Mouse (Mus musculus) liver, embryonic 11.5 days (tissue): ENCODE results near the gene Ago4. TPM values are rescaled to one million over a fixed set of nuclear protein-coding genes. Genes with fewer than 3 reads are reported as not detected.
"Not testable (repeated sequence)": the region's sequence is repeated elsewhere in the genome, so short reads cannot be mapped to it uniquely, and the experiment has no call there.

ENCODE experiments used
- ATAC-seq: fragments of 200-750 bp; cut with Nextera tagmentation; replicated peaks from 2 replicates; pipeline ENCODE4 v1.8.0; 2017; ENCODE audit warnings: moderate number of reproducible peaks, mild to moderate bottlenecking, moderate TSS enrichment, moderate library complexity; ENCODE audit not compliant: low FRiP score
- DNase-seq: peaks from one replicate; pipeline ENCODE4 v3.0.0-alpha.2; 2017; ENCODE audit warnings: low spot score
- H3K27ac ChIP-seq: fragments of 300-500 bp; sonication (generic); 2 replicates; pipeline ENCODE4 v1.5.1; 2014; ENCODE audit warnings: mild to moderate bottlenecking, low read depth, low read length, control low read depth
- H3K27me3 ChIP-seq: fragments of 300-500 bp; sonication (generic); replicated peaks from 2 replicates; pipeline ENCODE4 v1.6.1; 2014; ENCODE audit warnings: low read length, mixed read lengths; ENCODE audit not compliant: control insufficient read depth, insufficient read depth
- H3K36me3 ChIP-seq: fragments of 300-500 bp; sonication (generic); 2 replicates; pipeline ENCODE4 v1.6.1; 2014; ENCODE audit warnings: mild to moderate bottlenecking, low read length, moderate library complexity, mixed read lengths; ENCODE audit not compliant: control insufficient read depth, insufficient read depth
- H3K4me1 ChIP-seq: fragments of 300-500 bp; sonication (generic); replicated peaks from 2 replicates; pipeline ENCODE4 v1.6.1; 2014; ENCODE audit warnings: low read length, mixed read lengths; ENCODE audit not compliant: control insufficient read depth, insufficient read depth
- H3K4me2 ChIP-seq: fragments of 300-500 bp; sonication (generic); 2 replicates; pipeline ENCODE4 v1.6.1; 2014; ENCODE audit warnings: mild to moderate bottlenecking, control low read depth, moderate library complexity
- H3K4me3 ChIP-seq: fragments of 300-500 bp; sonication (generic); 2 replicates; pipeline ENCODE4 v1.5.1; 2014; ENCODE audit warnings: low read depth, low read length, control low read depth
- H3K9ac ChIP-seq: fragments of 300-500 bp; sonication (generic); 2 replicates; pipeline ENCODE4 v1.6.1; 2014; ENCODE audit warnings: low read depth, low read length, control low read depth
- H3K9me3 ChIP-seq: fragments of 300-500 bp; sonication (generic); 2 replicates; pipeline ENCODE4 v1.6.1; 2016; ENCODE audit warnings: low read length, inconsistent platforms, mixed read lengths; ENCODE audit not compliant: control insufficient read depth
- WGBS: fragments of 180-500 bp; shearing (Covaris S2); extraction: QIAGEN DNeasy Blood & Tissue Kit; methylation state at CpG from one replicate; pipeline ENCODE4 v1.1.7; 2014; 5-methylcytosine and 5-hydroxymethylcytosine counted together
- polyA plus RNA-seq: library from polyadenylated mRNA; unstranded; fragments of >200 nt; fragmentation: Nextera tagmentation; extraction: Ambion mirVana; gene quantifications from 2 replicates; pipeline ENCODE4 v1.2.1, GENCODE M21; 2014

The Ago4 gene
- polyA plus RNA-seq, 1 experiment from 2014 or later: 0.30 TPM

DNA sequence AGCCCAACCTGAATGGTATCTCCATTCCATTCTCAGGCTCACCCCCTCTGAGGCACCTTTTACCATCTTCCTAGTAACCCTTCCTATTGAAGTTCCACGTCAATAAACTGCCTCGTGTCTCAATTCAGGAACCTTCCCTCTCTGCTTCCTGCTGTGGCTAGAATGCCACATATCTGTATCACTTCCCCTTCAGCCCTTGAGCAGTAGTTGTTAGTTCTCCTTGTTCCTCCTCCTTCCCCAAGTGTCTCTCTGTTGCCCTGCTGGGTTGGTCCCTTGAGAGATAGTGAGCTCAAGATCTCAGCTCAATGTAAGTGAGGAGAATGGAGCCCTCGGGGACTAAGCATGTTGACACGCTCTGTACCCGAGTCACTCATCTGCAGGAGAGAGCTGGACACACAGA lies 3.6 kb upstream of the Ago4 start:
- no peaks in the 10 kb centered on the region for H3K36me3 ChIP-seq
- H3K4me2 ChIP-seq: no peak overlapping the region
- no peaks in the 10 kb centered on the region for H3K9me3 ChIP-seq
- no peak overlapping the region for H3K4me3 ChIP-seq
- H3K27ac ChIP-seq: no peak overlapping the region
- H3K9ac ChIP-seq: no peak overlapping the region
- no peaks in the 10 kb centered on the region for H3K4me1 ChIP-seq
- WGBS: 45% methylated on average over 5 of the region's 5 CpGs
- H3K27me3 ChIP-seq: peaks cover 23% of the 10 kb centered on the region
- DNase-seq: no peak
- ATAC-seq: no peak

- H3K9me3 ChIP-seq, H3K27ac ChIP-seq, H3K36me3 ChIP-seq, ATAC-seq, H3K4me1 ChIP-seq, DNase-seq, H3K4me2 ChIP-seq, H3K9ac ChIP-seq, H3K4me3 ChIP-seq: not testable (repeated sequence)
- WGBS: 89% methylated on average over 7 of the region's 7 CpGs
- H3K27me3 ChIP-seq: peaks cover 23% of the 10 kb centered on the region
Measured at GRCm38 (mm10) chr4:126535631-126536030, 2.4 kb upstream of the Ago4 start.

- ATAC-seq (peak; percentile 26; the same call in 1 of the 2 replicates), DNase-seq (peak; percentile 47)
- Histone ChIP-seq H3K9ac (peak overlapping the region; percentile 71; the same call in 1 of the 2 replicates), H3K27ac (no peak overlapping the region), H3K9me3 (no peaks in the 10 kb centered on the region), H3K36me3 (no peaks in the 10 kb centered on the region), H3K27me3 (peaks cover 23% of the 10 kb centered on the region), H3K4me1 (no peaks in the 10 kb centered on the region), H3K4me3 (peak overlapping the region; percentile 88), H3K4me2 (peak overlapping the region; percentile 93)
- 16% methylated on average over 7 of the region's 7 CpGs for WGBS
Measured at GRCm38 (mm10) chr4:126533729-126534070, 428 bp upstream of the Ago4 start.

- no peak for DNase-seq
- peak overlapping the region; percentile 93 for H3K4me2 ChIP-seq
- no peak overlapping the region for H3K9ac ChIP-seq
- no peaks in the 10 kb centered on the region for H3K4me1 ChIP-seq
- peak overlapping the region; percentile 88 for H3K4me3 ChIP-seq
- no peaks in the 10 kb centered on the region for H3K36me3 ChIP-seq
- no peak overlapping the region for H3K27ac ChIP-seq
- no peaks in the 10 kb centered on the region for H3K9me3 ChIP-seq
- H3K27me3 ChIP-seq: peaks cover 23% of the 10 kb centered on the region
- 50% methylated on average over 5 of the region's 5 CpGs for WGBS
- no peak for ATAC-seq
Measured at GRCm38 (mm10) chr4:126532292-126532691, 980 bp downstream of the Ago4 start.

GRCm38 (mm10) chr4:126526828-126527227 lies 6.4 kb downstream of the Ago4 start:
- no peak for ATAC-seq
- H3K36me3 ChIP-seq: no peaks in the 10 kb centered on the region
- WGBS: 90% methylated on average over 5 of the region's 5 CpGs

GRCm38 (mm10) chr4:126526164-126526563 lies 7.1 kb downstream of the Ago4 start:
- no peak overlapping the region for H3K27ac ChIP-seq
- no peak overlapping the region for H3K9ac ChIP-seq
- no peak overlapping the region for H3K4me3 ChIP-seq
- no peaks in the 10 kb centered on the region for H3K27me3 ChIP-seq
- no peak for DNase-seq
- H3K4me2 ChIP-seq: no peak overlapping the region
- no peaks in the 10 kb centered on the region for H3K36me3 ChIP-seq
- WGBS: 79% methylated on average over 3 of the region's 3 CpGs
- no peaks in the 10 kb centered on the region for H3K4me1 ChIP-seq
- ATAC-seq: no peak
- H3K9me3 ChIP-seq: no peaks in the 10 kb centered on the region

More at GRCm38 (mm10) chr4:126526828-126527227, 6.4 kb downstream of the Ago4 start:
- no peaks in the 10 kb centered on the region for H3K27me3 ChIP-seq
- no peak overlapping the region for H3K4me2 ChIP-seq
- H3K27ac ChIP-seq: no peak overlapping the region
- no peak overlapping the region for H3K4me3 ChIP-seq
- H3K9ac ChIP-seq: no peak overlapping the region
- H3K4me1 ChIP-seq: no peaks in the 10 kb centered on the region
- no peak for DNase-seq
- H3K9me3 ChIP-seq: no peaks in the 10 kb centered on the region

- 78% methylated on average over 6 of the region's 6 CpGs for WGBS
- Histone ChIP-seq H3K27me3 (no peaks in the 10 kb centered on the region), H3K4me2 (no peak overlapping the region), H3K4me3 (no peak overlapping the region), H3K36me3 (no peaks in the 10 kb centered on the region), H3K9me3 (no peaks in the 10 kb centered on the region), H3K27ac (no peak overlapping the region), H3K9ac (no peak overlapping the region), H3K4me1 (no peaks in the 10 kb centered on the region; the same call in 1 of the 2 replicates)
- DNase-seq (no peak), ATAC-seq (no peak)
Measured at GRCm38 (mm10) chr4:126512308-126513066, 20.8 kb downstream of the Ago4 start.

DNA sequence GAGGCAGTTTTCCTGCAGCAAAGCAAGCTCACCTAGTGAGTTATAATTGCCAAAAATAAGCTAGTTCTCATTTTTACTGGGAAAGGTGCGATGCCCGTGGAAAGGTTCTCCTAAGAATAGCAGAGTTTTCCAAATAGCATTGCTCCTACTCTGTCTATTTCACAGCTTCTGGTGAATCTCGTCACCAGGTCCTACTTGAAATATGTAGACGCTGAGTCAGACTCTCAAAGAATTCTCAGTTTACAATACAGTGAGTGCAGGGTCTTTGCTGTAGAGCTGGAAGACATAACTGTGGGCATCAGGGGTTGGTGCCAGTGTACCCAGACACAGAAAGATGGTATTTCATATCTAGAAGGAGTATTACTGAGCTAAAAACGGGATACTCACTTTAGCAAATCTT lies 22.3 kb downstream of the Ago4 start:
- Histone ChIP-seq H3K9ac (no peak overlapping the region), H3K9me3 (no peaks in the 10 kb centered on the region), H3K4me1 (no peaks in the 10 kb centered on the region; the same call in 1 of the 2 replicates), H3K36me3 (no peaks in the 10 kb centered on the region), H3K4me3 (no peak overlapping the region), H3K27me3 (no peaks in the 10 kb centered on the region), H3K4me2 (no peak overlapping the region), H3K27ac (no peak overlapping the region)
- ATAC-seq (no peak), DNase-seq (no peak)
- WGBS: 82% methylated on average over 5 of the region's 5 CpGs

- H3K4me2 ChIP-seq: no peak overlapping the region
- no peak overlapping the region for H3K9ac ChIP-seq
- H3K27me3 ChIP-seq: no peaks in the 10 kb centered on the region
- H3K27ac ChIP-seq: no peak overlapping the region
- no peak overlapping the region for H3K4me3 ChIP-seq
- H3K36me3 ChIP-seq: no peaks in the 10 kb centered on the region
- no peak for DNase-seq
- no peak for ATAC-seq
- no peaks in the 10 kb centered on the region; the same call in 1 of the 2 replicates for H3K4me1 ChIP-seq
- H3K9me3 ChIP-seq: no peaks in the 10 kb centered on the region
- 85% methylated on average over 2 of the region's 2 CpGs for WGBS
Measured at GRCm38 (mm10) chr4:126509072-126509471, 24.2 kb downstream of the Ago4 start.
